Mouse (Mus musculus): ENCODE data around the gene Sapcd1.
A peak's percentile ranks its signal among the peaks of the same experiment; 100 is the strongest.

Sapcd1 gene

GRCm38 (mm10) chr17:35027277-35028068 lies at the start of gene Sapcd1:
TSS of gene Sapcd1 (minus strand) at chr17:35028016.
- no peak for DNase-seq (ENCODE audit: low spot score)

- DNase-seq (ENCODE audit: low spot score), result no peak
Observed at GRCm38 (mm10) chr17:35077285-35077684, 49.5 kb upstream of the Sapcd1 start.

GRCm38 (mm10) chr17:35076507-35077176 lies 48.8 kb upstream of the Sapcd1 start, which contains the start of gene Ly6g6e:
TSS of gene Ly6g6e (plus strand) at chr17:35076902.
- no peak for DNase-seq (ENCODE audit: low spot score)

- no peak for DNase-seq (ENCODE audit: low spot score)
Observed at GRCm38 (mm10) chr17:35074097-35074496, 46.3 kb upstream of the Sapcd1 start.

- no peak for DNase-seq (ENCODE audit: low spot score)
Observed at GRCm38 (mm10) chr17:35071454-35071853, 43.6 kb upstream of the Sapcd1 start.

GRCm38 (mm10) chr17:35070556-35071229 lies 42.9 kb upstream of the Sapcd1 start:
- DNase-seq (ENCODE audit: low spot score), result no peak

- DNase-seq (ENCODE audit: low spot score), result no peak
Observed at GRCm38 (mm10) chr17:35068213-35068914, 40.5 kb upstream of the Sapcd1 start.

- DNase-seq (ENCODE audit: low spot score), result no peak
Observed at GRCm38 (mm10) chr17:35066084-35066483, 38.3 kb upstream of the Sapcd1 start, which contains the start of gene Mpig6b. TSS of gene Mpig6b (minus strand) at chr17:35066184.

GRCm38 (mm10) chr17:35064951-35065947 lies 37.4 kb upstream of the Sapcd1 start, which contains the start of gene Ly6g6c:
TSS of gene Ly6g6c (plus strand) at chr17:35065388.
- DNase-seq (ENCODE audit: low spot score), result peak; percentile 67

GRCm38 (mm10) chr17:35064378-35064877 lies 36.6 kb upstream of the Sapcd1 start:
- DNase-seq (ENCODE audit: low spot score), result no peak

- peak; percentile 69 for DNase-seq (ENCODE audit: low spot score)
Observed at GRCm38 (mm10) chr17:35063466-35063865, 35.6 kb upstream of the Sapcd1 start.

GRCm38 (mm10) chr17:35061299-35061698 lies 33.5 kb upstream of the Sapcd1 start:
- DNase-seq (ENCODE audit: low spot score), result no peak

GRCm38 (mm10) chr17:35060737-35061297 lies 33.0 kb upstream of the Sapcd1 start:
- no peak for DNase-seq (ENCODE audit: low spot score)

GRCm38 (mm10) chr17:35060071-35060470 lies 32.3 kb upstream of the Sapcd1 start:
- no peak for DNase-seq (ENCODE audit: low spot score)

- peak; percentile 81 for DNase-seq (ENCODE audit: low spot score)
Observed at GRCm38 (mm10) chr17:35058911-35059892, 31.4 kb upstream of the Sapcd1 start, which contains the start of gene Ddah2. TSS of gene Ddah2 (plus strand) at chr17:35059035.

- DNase-seq (ENCODE audit: low spot score), result no peak
Observed at GRCm38 (mm10) chr17:35058316-35058715, 30.5 kb upstream of the Sapcd1 start.

- DNase-seq (ENCODE audit: low spot score), result no peak
Observed at GRCm38 (mm10) chr17:35057090-35057489, 29.3 kb upstream of the Sapcd1 start.

- DNase-seq (ENCODE audit: low spot score), result no peak
Observed at GRCm38 (mm10) chr17:35055691-35056495, 28.1 kb upstream of the Sapcd1 start.

All from adipocyte (in vitro differentiated cells).